Mouse (Mus musculus): ENCODE measurements around the gene Psmd12. TPM values are rescaled to one million over a fixed set of nuclear protein-coding genes. Genes with fewer than 3 reads are reported as not detected.

Psmd12 gene
- total and polyA plus RNA-seq, 3 experiments: 139 to 437 (median 149) TPM

GRCm38 (mm10) chr11:107527632-107528031, 48.3 kb downstream of the Psmd12 start:
- no peak overlapping the region for H3K9ac ChIP-seq (ENCODE audit: control insufficient read depth, low read depth, low read length, poor library complexity, severe bottlenecking)
- H3K4me3 ChIP-seq (ENCODE audit: control insufficient read depth in 1 of 2, insufficient read depth in 1 of 2, low read depth in 2 of 2, low read length in 2 of 2): no peak overlapping the region
- H3K79me2 ChIP-seq (ENCODE audit: control insufficient read depth, insufficient read depth, low read length, poor library complexity): no peaks in the 10 kb centered on the region
- no peaks in the 10 kb centered on the region for H3K9me3 ChIP-seq (replicated peaks; ENCODE audit: insufficient read depth, low read length)
- H3K27me3 ChIP-seq (ENCODE audit: control insufficient read depth in 1 of 2, insufficient read depth in 2 of 2, low read length in 2 of 2): no peaks in the 10 kb centered on the region
- TF ChIP-seq POLR2AphosphoS5 (IDR thresholded peaks at IDR 0.05; ENCODE audit: borderline replicate concordance, low read depth, low read length) (no peak), RCOR1 (IDR thresholded peaks at IDR 0.05; ENCODE audit: low read depth, low read length) (no peak), BHLHE40 (IDR thresholded peaks at IDR 0.05; ENCODE audit: borderline replicate concordance, low read depth, low read length) (no peak), NRF1 (IDR thresholded peaks at IDR 0.05; ENCODE audit: insufficient read depth, low read depth, low read length, poor library complexity, severe bottlenecking) (no peak), MXI1 (IDR thresholded peaks at IDR 0.05; ENCODE audit: low read depth, low read length) (no peak), E2F4 (IDR thresholded peaks at IDR 0.05; ENCODE audit: borderline replicate concordance, low read depth, low read length) (no peak), TAL1 (IDR thresholded peaks at IDR 0.05; ENCODE audit: low read length) (no peak), ELF1 (IDR thresholded peaks at IDR 0.05; ENCODE audit: low read depth, low read length) (no peak), ZC3H11A (IDR thresholded peaks at IDR 0.05; ENCODE audit: low read depth, low read length) (no peak), TCF12 (IDR thresholded peaks at IDR 0.05; ENCODE audit: low read depth, low read length) (no peak), KAT2A (conservative IDR thresholded peaks at IDR 0.05; ENCODE audit: low read depth, low read length) (no peak), MAFK (IDR thresholded peaks at IDR 0.05; ENCODE audit: borderline replicate concordance, low read depth, low read length) (no peak), ZMIZ1 (IDR thresholded peaks at IDR 0.05; ENCODE audit: low read depth, low read length) (no peak)
- H3K27ac ChIP-seq (ENCODE audit: control insufficient read depth, low read depth, low read length): no peak overlapping the region
- H3K4me1 ChIP-seq (ENCODE audit: control insufficient read depth in 1 of 2, insufficient read depth in 2 of 2, low read length in 2 of 2): peaks cover 6 to 8% of the 10 kb centered on the region in 2 experiments; a peak in 3 of 4 replicates
- peaks cover 0 to 7% of the 10 kb centered on the region in 2 experiments; a peak in 1 of 4 replicates for H3K36me3 ChIP-seq (ENCODE audit: control insufficient read depth in 1 of 2, insufficient read depth in 2 of 2, low read length in 2 of 2)
- no peak for DNase-seq (ENCODE audit: low read depth, low spot score)

GRCm38 (mm10) chr11:107529320-107529719, 50.0 kb downstream of the Psmd12 start:
- H3K36me3 ChIP-seq (ENCODE audit: control insufficient read depth in 1 of 2, insufficient read depth in 2 of 2, low read length in 2 of 2): peaks cover 0 to 7% of the 10 kb centered on the region in 2 experiments; a peak in 1 of 4 replicates
- no peaks in the 10 kb centered on the region for H3K9me3 ChIP-seq (replicated peaks; ENCODE audit: insufficient read depth, low read length)
- DNase-seq (ENCODE audit: low read depth, low spot score): no peak
- no peaks in the 10 kb centered on the region for H3K27me3 ChIP-seq (ENCODE audit: control insufficient read depth in 1 of 2, insufficient read depth in 2 of 2, low read length in 2 of 2)
- H3K4me1 ChIP-seq (ENCODE audit: control insufficient read depth in 1 of 2, insufficient read depth in 2 of 2, low read length in 2 of 2): peaks cover 6 to 8% of the 10 kb centered on the region in 2 experiments; a peak in 3 of 4 replicates
- TF ChIP-seq ZC3H11A (IDR thresholded peaks at IDR 0.05; ENCODE audit: low read depth, low read length) (no peak), MAFK (IDR thresholded peaks at IDR 0.05; ENCODE audit: borderline replicate concordance, low read depth, low read length) (0 out of 2 replicates have a peak, but pooled peaks have one; percentile 11)
- H3K9ac ChIP-seq (ENCODE audit: control insufficient read depth, low read depth, low read length, poor library complexity, severe bottlenecking): no peak overlapping the region
- H3K27ac ChIP-seq (ENCODE audit: control insufficient read depth, low read depth, low read length): no peak overlapping the region
- H3K4me3 ChIP-seq (ENCODE audit: control insufficient read depth in 1 of 2, insufficient read depth in 1 of 2, low read depth in 2 of 2, low read length in 2 of 2): no peak overlapping the region
- no peaks in the 10 kb centered on the region for H3K79me2 ChIP-seq (ENCODE audit: control insufficient read depth, insufficient read depth, low read length, poor library complexity)

GRCm38 (mm10) chr11:107531445-107531844, 52.2 kb downstream of the Psmd12 start:
- Histone ChIP-seq H3K27ac (ENCODE audit: control insufficient read depth, low read depth, low read length) (no peak overlapping the region), H3K79me2 (ENCODE audit: control insufficient read depth, insufficient read depth, low read length, poor library complexity) (no peaks in the 10 kb centered on the region), H3K4me1 (ENCODE audit: control insufficient read depth in 1 of 2, insufficient read depth in 2 of 2, low read length in 2 of 2) (peaks cover 6 to 8% of the 10 kb centered on the region in 2 experiments; a peak in 3 of 4 replicates), H3K9me3 (replicated peaks; ENCODE audit: insufficient read depth, low read length) (no peaks in the 10 kb centered on the region), H3K36me3 (ENCODE audit: control insufficient read depth in 1 of 2, insufficient read depth in 2 of 2, low read length in 2 of 2) (peaks cover 0 to 7% of the 10 kb centered on the region in 2 experiments; a peak in 1 of 4 replicates), H3K27me3 (ENCODE audit: control insufficient read depth in 1 of 2, insufficient read depth in 2 of 2, low read length in 2 of 2) (no peaks in the 10 kb centered on the region), H3K4me3 (ENCODE audit: control insufficient read depth in 1 of 2, insufficient read depth in 1 of 2, low read depth in 2 of 2, low read length in 2 of 2) (no peak overlapping the region), H3K9ac (ENCODE audit: control insufficient read depth, low read depth, low read length, poor library complexity, severe bottlenecking) (no peak overlapping the region)
- no peak for TF ChIP-seq BHLHE40 (IDR thresholded peaks at IDR 0.05; ENCODE audit: borderline replicate concordance, low read depth, low read length)
- TF ChIP-seq MAZ (IDR thresholded peaks at IDR 0.05; ENCODE audit: low read depth, low read length): peak; percentile 65; the same call in 1 of the 2 replicates
- peak; percentile 20 to 50; a peak in 1 of 4 replicates for TF ChIP-seq EP300 (IDR thresholded peaks at IDR 0.05; ENCODE audit: low read depth in 1 of 2, low read length in 2 of 2)
- TF ChIP-seq GATA1 (IDR thresholded peaks at IDR 0.05; ENCODE audit: low read depth, low read length): peak; percentile 69
- 0 out of 2 replicates have a peak, but pooled peaks have one; percentile 40 for TF ChIP-seq SIN3A (IDR thresholded peaks at IDR 0.05; ENCODE audit: low read length)
- peak; percentile 79 for TF ChIP-seq ZNF384 (IDR thresholded peaks at IDR 0.05; ENCODE audit: low read depth, low read length)
- TF ChIP-seq CHD1 (IDR thresholded peaks at IDR 0.05; ENCODE audit: low read depth, low read length): no peak
- TF ChIP-seq CTCF (IDR thresholded peaks at IDR 0.05 in 2 of 3, conservative IDR thresholded peaks at IDR 0.05 in 1 of 3; ENCODE audit: control insufficient read depth in 1 of 3, insufficient read depth in 1 of 3, low read depth in 2 of 3, low read length in 3 of 3, poor library complexity in 1 of 3, severe bottlenecking in 1 of 3): no peak
- peak; percentile 49; the same call in 1 of the 2 replicates for TF ChIP-seq ETS1 (IDR thresholded peaks at IDR 0.05; ENCODE audit: low read depth, low read length)
- 0 out of 2 replicates have a peak, but pooled peaks have one; percentile 9 for TF ChIP-seq RCOR1 (IDR thresholded peaks at IDR 0.05; ENCODE audit: low read depth, low read length)
- DNase-seq (ENCODE audit: low read depth, low spot score): peak; percentile 66
